Mouse (Mus musculus) forebrain, embryonic 10.5 days (tissue): ENCODE measurements around the gene Nfkb1. TPM values are rescaled to one million over a fixed set of nuclear protein-coding genes. Genes with fewer than 3 reads are reported as not detected.

ENCODE experiments used
- DNase-seq: peaks from one replicate; pipeline ENCODE4 v3.0.0-alpha.2; 2017; ENCODE audit warnings: low spot score; ENCODE audit errors: extremely low spot score
- H3K27ac ChIP-seq: fragments of 300-500 bp; sonication (generic); 2 replicates; pipeline ENCODE4 v1.5.1; 2016; ENCODE audit warnings: mild to moderate bottlenecking
- H3K27me3 ChIP-seq: fragments of 300-500 bp; sonication (generic); 2 replicates; pipeline ENCODE4 v1.6.1; 2016; ENCODE audit warnings: mild to moderate bottlenecking; ENCODE audit not compliant: poor library complexity, severe bottlenecking
- H3K36me3 ChIP-seq: fragments of 300-500 bp; sonication (generic); replicated peaks from 2 replicates; pipeline ENCODE4 v1.6.1; 2016; ENCODE audit warnings: mild to moderate bottlenecking, moderate library complexity
- H3K4me1 ChIP-seq: fragments of 300-500 bp; sonication (generic); 2 replicates; pipeline ENCODE4 v1.6.1; 2016
- H3K4me3 ChIP-seq: fragments of 300-500 bp; sonication (generic); 2 replicates; pipeline ENCODE4 v1.5.1; 2016; ENCODE audit warnings: mild to moderate bottlenecking, moderate library complexity
- H3K9me3 ChIP-seq: fragments of 300-500 bp; sonication (generic); 2 replicates; pipeline ENCODE4 v1.6.1; 2016; ENCODE audit warnings: mild to moderate bottlenecking, moderate library complexity
- WGBS: fragments of 180-500 bp; shearing (Covaris S2); methylation state at CpG from one replicate; pipeline ENCODE4 v1.1.7; 2016; 5-methylcytosine and 5-hydroxymethylcytosine counted together
- polyA plus RNA-seq: library from polyadenylated mRNA; unstranded; fragments of >200 nt; fragmentation: Nextera tagmentation; extraction: Ambion mirVana; gene quantifications from 2 replicates; pipeline ENCODE4 v1.2.1, GENCODE M21; 2016

Gene Nfkb1
- polyA plus RNA-seq, 1 experiment from 2014 or later: 12.8 TPM

DNA sequence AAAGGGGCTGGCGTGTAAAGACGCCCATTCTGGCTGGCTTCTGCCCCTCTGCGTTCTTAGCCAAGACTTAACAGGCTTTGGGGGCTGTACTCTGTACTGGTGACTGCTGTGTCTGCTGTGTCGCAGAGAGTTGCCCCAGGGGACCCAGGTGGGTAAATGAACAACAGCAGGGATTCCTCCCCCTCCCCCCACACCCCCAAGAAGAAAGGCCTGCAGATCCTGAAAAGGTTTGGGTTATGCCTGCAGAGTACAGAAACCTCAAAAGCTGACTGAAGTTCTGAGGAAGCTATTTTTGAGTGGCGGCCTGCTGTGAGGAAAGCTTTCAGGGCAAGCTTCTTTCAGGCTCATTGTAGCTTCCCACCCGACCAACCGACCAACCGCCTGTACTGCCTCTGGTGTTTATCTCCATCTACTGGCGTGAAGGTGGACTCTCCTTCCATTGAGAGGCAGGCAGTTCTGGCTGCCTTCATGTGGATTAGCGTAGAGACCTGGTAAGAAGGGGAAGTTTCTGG lies 109.7 kb downstream of the Nfkb1 start:
- no peaks in the 10 kb centered on the region for H3K27me3 ChIP-seq
- H3K4me1 ChIP-seq: peaks cover 36% of the 10 kb centered on the region
- H3K27ac ChIP-seq: peak overlapping the region; percentile 59
- DNase-seq: peak; percentile 43
- H3K36me3 ChIP-seq: peaks cover 20% of the 10 kb centered on the region
- H3K4me3 ChIP-seq: no peak overlapping the region
- WGBS: 13% methylated on average over 10 of the region's 10 CpGs
- no peaks in the 10 kb centered on the region for H3K9me3 ChIP-seq

DNA sequence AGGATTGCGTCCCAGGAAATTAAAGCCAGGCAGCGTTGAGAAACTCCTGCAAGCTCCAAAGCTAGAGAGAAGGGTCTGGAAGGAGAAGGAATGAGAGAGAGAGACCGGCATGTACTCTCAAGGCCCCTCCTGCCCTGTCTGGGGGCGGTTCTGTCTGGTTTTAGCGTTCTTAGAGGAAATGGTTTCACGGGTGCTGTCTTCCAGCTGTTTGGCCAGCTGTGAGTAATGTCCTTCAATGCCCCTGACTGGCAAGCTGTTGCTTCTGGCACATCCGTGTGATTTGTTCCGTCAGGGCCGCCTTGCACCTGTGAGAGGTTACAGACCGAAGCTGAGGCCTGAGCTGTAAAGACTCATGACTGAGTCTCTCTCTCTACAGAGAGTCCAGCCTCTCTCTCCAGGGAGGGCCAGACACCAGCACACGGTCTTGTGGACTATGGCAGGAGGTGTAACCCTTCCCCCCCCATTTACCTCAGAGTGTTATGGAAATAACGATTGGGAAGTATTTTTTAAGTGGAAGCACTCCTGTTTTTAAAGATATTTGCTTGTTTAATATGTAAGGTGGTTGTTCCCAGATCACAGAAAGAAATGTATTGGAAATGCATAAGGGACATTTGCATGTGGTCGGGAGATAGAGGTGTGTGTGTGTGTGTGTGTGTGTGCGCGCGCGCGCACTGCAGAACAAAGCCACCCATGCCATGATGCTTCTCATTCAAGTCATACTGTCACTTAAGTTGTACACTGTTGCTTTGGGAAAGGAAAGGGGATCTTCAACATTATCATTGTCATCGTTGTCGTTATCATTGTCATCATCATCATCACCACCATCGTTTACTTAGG lies 110.7 kb downstream of the Nfkb1 start:
- Histone ChIP-seq H3K9me3 (no peaks in the 10 kb centered on the region), H3K36me3 (peaks cover 15% of the 10 kb centered on the region), H3K27ac (0 out of 2 replicates have a peak overlapping the region, but pooled peaks have one; percentile 59), H3K27me3 (no peaks in the 10 kb centered on the region), H3K4me3 (no peak overlapping the region), H3K4me1 (peaks cover 34% of the 10 kb centered on the region)
- DNase-seq: no peak
- WGBS: 85% methylated on average over 21 of the region's 21 CpGs

DNA sequence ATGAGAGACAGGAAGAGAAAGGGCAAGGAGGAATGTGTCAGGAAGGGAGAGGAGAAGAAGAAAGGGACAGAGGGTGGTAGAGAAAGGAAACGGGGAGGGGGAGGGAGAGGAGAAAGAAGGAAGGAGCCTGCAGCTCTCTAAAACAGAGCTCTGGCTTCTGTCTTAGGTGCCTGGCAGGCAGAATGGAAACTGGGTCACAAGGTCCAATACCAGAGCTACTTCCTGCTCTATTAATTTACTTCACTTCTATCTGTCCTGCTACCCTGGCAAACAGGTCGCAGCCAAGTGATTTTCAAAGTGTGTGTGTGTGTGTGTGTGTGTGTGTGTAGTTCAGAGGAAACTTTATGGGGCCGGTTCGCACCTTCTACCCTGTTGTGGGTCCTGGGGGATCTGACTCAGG lies 112.2 kb downstream of the Nfkb1 start:
- no peak for DNase-seq
- H3K27ac ChIP-seq: 0 out of 2 replicates have a peak overlapping the region, but pooled peaks have one; percentile 41
- H3K4me3 ChIP-seq: no peak overlapping the region
- H3K27me3 ChIP-seq: no peaks in the 10 kb centered on the region
- no peaks in the 10 kb centered on the region for H3K9me3 ChIP-seq
- H3K36me3 ChIP-seq: peaks cover 3% of the 10 kb centered on the region; the same call in 1 of the 2 replicates
- 67% methylated on average over 4 of the region's 4 CpGs for WGBS
- peaks cover 33% of the 10 kb centered on the region for H3K4me1 ChIP-seq

DNA sequence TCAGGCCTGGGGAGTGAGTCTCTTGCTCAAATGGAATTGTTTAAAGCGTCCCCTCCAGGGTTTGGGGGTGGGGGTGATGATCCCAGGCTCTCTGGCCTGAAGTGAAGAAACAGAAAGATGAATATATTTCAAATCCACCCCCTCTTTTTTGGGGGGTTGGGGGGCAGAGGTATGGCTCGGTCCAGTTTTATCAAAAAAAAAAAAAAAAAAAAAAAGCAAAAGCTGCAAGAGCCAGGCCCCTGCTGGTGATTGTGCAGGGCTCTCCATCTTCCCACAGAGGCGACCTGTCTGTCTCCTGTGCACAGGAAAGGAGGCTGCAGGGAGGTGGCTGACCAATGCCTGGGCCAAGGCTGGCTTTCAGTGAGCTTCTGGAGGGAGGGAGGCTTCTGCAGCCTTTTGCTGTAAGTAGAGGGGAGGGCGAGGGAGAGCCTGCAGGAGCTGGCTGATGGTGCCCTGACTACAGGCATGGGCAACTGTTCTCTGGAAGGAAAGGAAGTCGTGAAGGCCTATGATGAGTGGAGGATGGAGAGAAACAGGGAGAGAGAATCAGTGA lies 112.7 kb downstream of the Nfkb1 start:
- DNase-seq: no peak
- no peaks in the 10 kb centered on the region; the same call in 1 of the 2 replicates for H3K36me3 ChIP-seq
- no peaks in the 10 kb centered on the region for H3K27me3 ChIP-seq
- H3K9me3 ChIP-seq: no peaks in the 10 kb centered on the region
- H3K4me3 ChIP-seq: no peak overlapping the region
- H3K27ac ChIP-seq: 0 out of 2 replicates have a peak overlapping the region, but pooled peaks have one; percentile 41
- WGBS: 52% methylated on average over 5 of the region's 5 CpGs
- peaks cover 33% of the 10 kb centered on the region for H3K4me1 ChIP-seq

DNA sequence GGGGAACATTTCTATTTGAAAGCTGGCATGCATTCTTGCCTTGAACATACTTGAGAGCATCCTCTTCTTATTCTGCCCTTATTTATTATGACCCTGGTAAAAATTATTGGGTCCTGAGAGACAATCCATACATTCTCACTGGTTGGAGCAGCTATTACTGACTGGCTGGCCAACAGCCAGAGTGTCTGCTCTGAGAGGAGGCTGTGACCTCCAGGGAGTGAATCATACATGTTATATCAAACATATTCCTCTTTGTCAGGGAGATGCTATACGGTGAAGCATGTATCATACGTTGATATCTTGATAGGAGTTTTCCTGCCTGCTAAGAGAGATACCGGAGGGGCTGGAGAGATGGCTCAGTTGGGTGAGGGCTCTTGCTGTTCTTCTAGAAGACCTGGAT lies 116.2 kb downstream of the Nfkb1 start:
- no peak overlapping the region for H3K4me3 ChIP-seq
- peaks cover 9% of the 10 kb centered on the region for H3K4me1 ChIP-seq
- no peaks in the 10 kb centered on the region for H3K27me3 ChIP-seq
- H3K9me3 ChIP-seq: no peaks in the 10 kb centered on the region
- no peaks in the 10 kb centered on the region for H3K36me3 ChIP-seq
- H3K27ac ChIP-seq: no peak overlapping the region
- no peak for DNase-seq
- 98% methylated on average over 3 of the region's 3 CpGs for WGBS

DNA sequence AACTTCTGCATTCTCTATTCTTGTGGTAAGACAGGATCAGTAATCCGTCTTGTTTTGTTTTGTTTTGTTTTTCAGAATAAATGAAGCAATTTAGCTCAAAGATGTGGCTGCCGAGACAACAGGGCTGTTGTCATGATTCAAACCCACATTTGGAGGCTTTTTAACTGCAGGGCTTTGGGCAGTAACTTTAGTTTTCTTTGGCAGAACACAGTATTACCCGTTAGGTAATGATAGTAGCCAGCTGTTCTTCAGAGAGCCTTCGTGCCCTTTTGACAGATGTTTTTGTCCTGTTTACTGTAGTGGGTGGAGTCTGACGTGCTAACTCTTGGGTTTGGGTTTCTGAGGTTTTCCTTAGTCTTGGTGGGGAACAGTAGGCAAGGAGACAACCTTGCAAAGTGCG lies 118.3 kb downstream of the Nfkb1 start:
- 79% methylated on average over 6 of the region's 6 CpGs for WGBS
- Histone ChIP-seq H3K4me1 (no peaks in the 10 kb centered on the region), H3K27me3 (no peaks in the 10 kb centered on the region), H3K27ac (no peak overlapping the region), H3K9me3 (no peaks in the 10 kb centered on the region), H3K4me3 (no peak overlapping the region), H3K36me3 (no peaks in the 10 kb centered on the region)
- DNase-seq: no peak

DNA sequence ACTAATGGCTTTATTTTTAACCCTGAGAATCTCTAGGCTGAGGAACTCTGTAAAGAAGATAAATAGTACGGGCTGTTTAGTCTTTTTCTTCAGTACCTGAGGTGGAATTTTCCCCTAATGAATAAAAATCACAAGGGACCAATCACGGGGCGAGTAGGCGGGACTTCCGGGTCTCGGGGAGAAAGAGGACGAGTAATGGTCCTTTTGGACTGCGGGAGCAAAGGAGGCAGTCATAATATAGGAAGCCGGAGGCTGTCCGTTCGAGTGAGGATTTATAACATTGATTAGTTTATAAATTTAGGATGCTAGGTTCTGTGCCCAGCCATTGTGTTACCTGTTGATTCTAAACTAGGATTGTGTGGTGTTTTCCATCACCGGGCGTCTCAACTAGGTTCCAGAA lies 119.8 kb downstream of the Nfkb1 start:
- H3K9me3 ChIP-seq: no peaks in the 10 kb centered on the region
- no peaks in the 10 kb centered on the region for H3K27me3 ChIP-seq
- no peak for DNase-seq
- H3K4me3 ChIP-seq: peak overlapping the region; percentile 16; the same call in 1 of the 2 replicates
- WGBS: 72% methylated on average over 13 of the region's 13 CpGs
- no peak overlapping the region for H3K27ac ChIP-seq
- H3K4me1 ChIP-seq: 0 out of 2 replicates have a peak, but pooled peaks cover 3% of the 10 kb centered on the region
- no peaks in the 10 kb centered on the region for H3K36me3 ChIP-seq

DNA sequence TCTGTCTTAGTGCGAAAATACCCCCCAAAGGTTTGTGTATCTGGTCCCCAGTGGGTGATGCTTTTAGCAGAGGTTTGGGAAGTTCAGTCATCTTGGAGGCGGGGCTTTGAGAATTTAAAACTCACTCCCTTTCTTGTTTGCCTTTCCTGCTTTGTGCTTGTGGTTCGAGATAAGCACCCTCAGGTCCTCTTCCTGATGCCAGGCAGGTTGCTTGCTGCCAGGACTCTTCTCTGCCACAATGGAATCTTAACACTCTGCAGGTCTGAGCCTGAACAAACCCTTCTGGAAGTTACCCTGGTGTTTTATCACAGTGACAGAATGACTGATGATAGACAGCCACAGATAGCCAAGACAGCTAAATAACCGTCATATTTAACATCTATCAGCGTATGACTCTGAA lies 122.7 kb downstream of the Nfkb1 start:
- H3K4me1 ChIP-seq: 0 out of 2 replicates have a peak, but pooled peaks cover 3% of the 10 kb centered on the region
- no peaks in the 10 kb centered on the region for H3K9me3 ChIP-seq
- no peaks in the 10 kb centered on the region for H3K36me3 ChIP-seq
- no peaks in the 10 kb centered on the region for H3K27me3 ChIP-seq
- no peak overlapping the region for H3K27ac ChIP-seq
- H3K4me3 ChIP-seq: no peak overlapping the region
- 82% methylated on average over 5 of the region's 5 CpGs for WGBS
- no peak for DNase-seq

DNA sequence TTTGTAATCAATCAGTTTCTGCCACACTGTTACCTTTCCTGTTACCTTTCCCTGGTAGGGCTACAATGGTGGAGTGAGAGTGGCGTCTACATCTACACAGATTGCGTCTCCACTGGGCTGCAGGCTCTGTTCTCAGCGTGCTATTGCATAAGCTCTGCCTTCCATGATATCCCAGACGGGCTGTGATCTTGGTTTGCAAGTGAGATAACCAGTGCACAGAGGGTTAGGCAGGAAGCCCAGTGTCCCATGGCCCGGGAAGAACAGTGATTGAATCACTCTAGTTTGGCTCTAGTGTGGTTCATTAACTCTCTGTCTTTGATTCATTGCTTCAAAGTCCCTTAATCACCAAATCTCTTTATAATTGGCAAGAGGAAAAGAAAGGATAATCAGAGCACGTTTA lies 123.5 kb downstream of the Nfkb1 start:
- no peak overlapping the region for H3K4me3 ChIP-seq
- 78% methylated on average over 6 of the region's 6 CpGs for WGBS
- 0 out of 2 replicates have a peak, but pooled peaks cover 3% of the 10 kb centered on the region for H3K4me1 ChIP-seq
- no peak overlapping the region for H3K27ac ChIP-seq
- H3K9me3 ChIP-seq: no peaks in the 10 kb centered on the region
- DNase-seq: no peak
- no peaks in the 10 kb centered on the region for H3K27me3 ChIP-seq
- no peaks in the 10 kb centered on the region for H3K36me3 ChIP-seq

DNA sequence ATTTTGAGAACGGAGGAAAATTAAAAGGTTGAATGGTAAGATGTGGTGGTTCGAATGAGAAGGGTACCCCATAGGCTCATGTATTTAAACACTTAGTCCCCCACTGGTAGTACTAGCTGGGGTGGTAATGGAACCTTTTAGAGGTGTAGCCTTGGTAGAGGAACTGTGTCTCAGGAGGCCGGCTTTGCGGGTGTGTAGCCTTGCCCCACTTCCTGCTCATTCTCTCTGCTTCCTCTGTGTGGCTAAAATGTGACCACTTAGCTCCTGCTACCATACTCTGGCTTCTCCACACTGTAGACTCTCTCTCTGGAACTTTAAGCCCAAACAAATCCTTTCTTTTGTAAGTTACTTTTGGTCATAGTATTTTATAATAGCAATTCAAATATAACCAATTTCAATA lies 126.0 kb downstream of the Nfkb1 start:
- Histone ChIP-seq H3K27ac (no peak overlapping the region), H3K9me3 (no peaks in the 10 kb centered on the region), H3K4me3 (no peak overlapping the region), H3K4me1 (0 out of 2 replicates have a peak, but pooled peaks cover 3% of the 10 kb centered on the region), H3K36me3 (no peaks in the 10 kb centered on the region), H3K27me3 (no peaks in the 10 kb centered on the region)
- WGBS: 91% methylated on average over 4 of the region's 4 CpGs
- DNase-seq: no peak

DNA sequence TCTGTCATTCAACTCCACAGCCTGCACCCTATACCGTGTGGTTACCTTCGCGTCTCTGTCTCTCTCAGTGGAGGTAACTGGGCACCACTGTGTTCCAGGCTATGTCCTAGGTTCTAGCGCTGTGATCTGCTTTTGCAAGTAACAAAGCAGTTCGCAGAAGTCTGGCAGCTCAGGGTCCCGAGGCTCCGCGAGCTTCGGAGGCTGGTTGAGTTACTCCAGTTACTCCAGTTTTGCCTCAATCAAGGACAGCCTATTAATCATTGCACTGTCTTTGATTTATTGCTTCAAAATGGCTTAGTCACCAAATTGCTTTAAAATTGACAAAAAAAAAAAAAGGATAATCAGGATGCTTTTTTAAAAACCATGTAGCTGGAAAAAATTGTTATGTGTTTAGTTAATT lies 126.6 kb downstream of the Nfkb1 start:
- 0 out of 2 replicates have a peak, but pooled peaks cover 3% of the 10 kb centered on the region for H3K4me1 ChIP-seq
- 95% methylated on average over 9 of the region's 9 CpGs for WGBS

DNA sequence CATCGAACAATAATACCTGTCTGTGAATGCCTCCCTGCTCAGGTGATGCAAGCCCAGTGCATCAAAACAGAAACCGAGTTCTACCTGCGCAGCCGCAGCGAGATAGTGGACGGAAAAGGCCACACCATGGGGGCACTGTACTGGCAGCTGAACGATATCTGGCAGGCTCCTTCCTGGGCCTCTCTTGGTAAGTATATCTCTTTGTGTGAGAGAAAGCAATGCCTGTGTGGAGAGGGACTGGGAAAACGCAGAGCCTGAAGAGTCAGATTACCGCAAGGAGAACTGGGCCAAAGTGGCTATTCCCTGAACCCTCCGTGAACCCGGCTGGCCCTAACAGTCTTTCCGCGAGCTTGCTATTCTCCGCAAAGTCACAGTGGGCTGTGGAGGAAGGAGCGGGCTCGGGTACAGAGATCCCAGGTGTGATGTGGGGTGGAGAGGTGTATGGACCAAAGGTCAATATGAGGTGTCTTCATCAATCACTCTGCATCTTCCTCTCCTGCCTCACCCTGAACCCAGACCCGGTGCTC lies 128.1 kb downstream of the Nfkb1 start:
- Histone ChIP-seq H3K27ac (no peak overlapping the region), H3K36me3 (no peaks in the 10 kb centered on the region), H3K27me3 (no peaks in the 10 kb centered on the region), H3K4me1 (0 out of 2 replicates have a peak, but pooled peaks cover 3% of the 10 kb centered on the region), H3K4me3 (no peak overlapping the region), H3K9me3 (no peaks in the 10 kb centered on the region)
- 91% methylated on average over 17 of the region's 17 CpGs for WGBS
- no peak for DNase-seq

More for the DNA sequence above, 126.6 kb downstream of the Nfkb1 start:
- H3K9me3 ChIP-seq: no peaks in the 10 kb centered on the region
- no peaks in the 10 kb centered on the region for H3K36me3 ChIP-seq
- DNase-seq: no peak
- no peak overlapping the region for H3K27ac ChIP-seq
- no peaks in the 10 kb centered on the region for H3K27me3 ChIP-seq
- no peak overlapping the region for H3K4me3 ChIP-seq

DNA sequence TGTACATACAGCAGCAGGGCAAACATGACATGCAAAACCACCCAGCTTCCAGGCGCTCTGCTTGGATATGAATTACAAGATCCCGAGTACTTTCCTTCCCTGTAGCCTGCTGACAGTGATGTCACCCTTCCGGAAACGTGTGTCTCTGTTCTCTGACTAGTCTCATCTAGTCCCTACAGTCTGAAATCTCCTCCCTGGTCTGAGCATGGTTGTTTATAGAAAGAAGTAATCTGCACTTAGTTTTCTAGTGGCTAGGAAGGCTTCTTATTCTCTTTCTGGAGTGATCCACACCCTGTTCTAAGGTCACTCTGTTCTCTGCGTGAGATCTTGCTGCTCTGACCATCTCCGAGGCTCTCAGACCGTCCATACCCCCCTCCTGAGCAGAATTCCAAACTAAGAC lies 129.3 kb downstream of the Nfkb1 start:
- no peaks in the 10 kb centered on the region for H3K4me1 ChIP-seq
- H3K4me3 ChIP-seq: no peak overlapping the region
- H3K36me3 ChIP-seq: no peaks in the 10 kb centered on the region
- H3K27me3 ChIP-seq: no peaks in the 10 kb centered on the region
- no peak for DNase-seq
- H3K27ac ChIP-seq: no peak overlapping the region
- 86% methylated on average over 7 of the region's 7 CpGs for WGBS
- H3K9me3 ChIP-seq: no peaks in the 10 kb centered on the region
